Comparison of ENCODE assay signal across 9 mouse cellular contexts in the genomic region with DNA sequence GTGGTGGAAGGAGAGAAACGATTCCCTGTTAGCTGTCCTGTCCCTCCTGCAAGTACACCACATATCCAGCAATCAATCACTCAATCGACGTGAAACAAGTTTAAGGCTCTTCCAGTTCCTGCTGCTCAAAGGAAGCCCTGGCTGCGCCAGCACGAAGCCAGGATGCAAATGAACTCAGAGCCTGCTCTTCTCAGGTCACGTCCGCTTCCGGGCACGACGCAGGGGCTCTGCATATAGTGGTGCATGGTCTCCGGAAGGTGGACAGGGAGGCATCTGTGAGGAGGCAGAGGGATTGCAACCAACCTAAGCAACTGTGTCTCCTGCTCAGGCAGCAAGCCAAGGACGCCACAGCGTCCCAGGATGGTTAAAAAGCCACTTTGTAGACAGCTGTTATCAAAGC.
DNase-seq lines count a peak whose midpoint lies in the region; ATAC-seq and TF ChIP-seq lines count a peak whose summit lies in the region.
"Had no signal": no experiment of that assay in that cellular context is flagged by ENCODE, and none has a peak within 500 bp of the region (broad histone marks: within the 10 kb centered on the region; RNA-seq: fewer than 3 reads in every experiment).

No protein-coding gene starts in this region.

- peak overlapping the region; percentile 3; the same call in 1 of the 2 replicates for H3K4me3 ChIP-seq in lung, embryonic 14.5 days (ENCODE audit: low read depth, low read length)
- peak overlapping the region; percentile 43 for H3K4me3 ChIP-seq in embryonic facial prominence, embryonic 10.5 days
- peak overlapping the region; percentile 19 for H3K4me3 ChIP-seq in hindbrain, embryonic 14.5 days (replicated peaks; ENCODE audit: low read length)
- H3K4me3 ChIP-seq in midbrain, embryonic 16.5 days (ENCODE audit: low read depth, low read length), result peak overlapping the region; percentile 10; the same call in 1 of the 2 replicates

- no peak for TF ChIP-seq CTCF in lung, embryonic 14.5 days (IDR thresholded peaks at IDR 0.05; ENCODE audit: low read depth)

- peaks cover 11% of the 10 kb centered on the region for H3K27me3 ChIP-seq in lung, embryonic 14.5 days (ENCODE audit: insufficient read depth, low read length)
- peaks cover 99% of the 10 kb centered on the region for H3K27me3 ChIP-seq in embryonic facial prominence, embryonic 10.5 days (replicated peaks; ENCODE audit: low read depth, poor library complexity, severe bottlenecking)
- peaks cover 56% of the 10 kb centered on the region for H3K27me3 ChIP-seq in hindbrain, embryonic 14.5 days (ENCODE audit: control insufficient read depth, insufficient read depth, low read length)
- peaks cover 37% of the 10 kb centered on the region for H3K27me3 ChIP-seq in midbrain, embryonic 16.5 days (ENCODE audit: control insufficient read depth, insufficient read depth, low read depth, low read length)

- H3K27ac ChIP-seq in lung, embryonic 14.5 days (ENCODE audit: low read depth), result peak overlapping the region; percentile 70
- peak overlapping the region; percentile 44 for H3K27ac ChIP-seq in embryonic facial prominence, embryonic 10.5 days (replicated peaks)
- H3K27ac ChIP-seq in hindbrain, embryonic 14.5 days, result no peak overlapping the region
- H3K27ac ChIP-seq in midbrain, embryonic 16.5 days (ENCODE audit: low read length), result no peak overlapping the region

- peak overlapping the region; percentile 46 for H3K4me2 ChIP-seq in lung, embryonic 14.5 days
- peak overlapping the region; percentile 43 for H3K4me2 ChIP-seq in hindbrain, embryonic 14.5 days (replicated peaks)
- peak overlapping the region; percentile 48 for H3K4me2 ChIP-seq in midbrain, embryonic 16.5 days (ENCODE audit: low read length)

- H3K9ac ChIP-seq in lung, embryonic 14.5 days, result 0 out of 2 replicates have a peak overlapping the region, but pooled peaks have one; percentile 6
- 0 out of 2 replicates have a peak overlapping the region, but pooled peaks have one; percentile 9 for H3K9ac ChIP-seq in hindbrain, embryonic 14.5 days
- no peak overlapping the region; the same call in 1 of the 2 replicates for H3K9ac ChIP-seq in midbrain, embryonic 16.5 days (ENCODE audit: low read depth, low read length)

- WGBS in lung, embryonic 14.5 days, result 4% methylated on average over 13 of the region's 13 CpGs
- WGBS in embryonic facial prominence, embryonic 10.5 days, result 3% methylated on average over 13 of the region's 13 CpGs
- WGBS in hindbrain, embryonic 14.5 days, result 1% methylated on average over 13 of the region's 13 CpGs
- 0% methylated on average over 13 of the region's 13 CpGs for WGBS in midbrain, embryonic 16.5 days

- no peaks in the 10 kb centered on the region for H3K36me3 ChIP-seq in lung, embryonic 14.5 days (ENCODE audit: insufficient read depth)
- no peaks in the 10 kb centered on the region for H3K36me3 ChIP-seq in embryonic facial prominence, embryonic 10.5 days (replicated peaks)
- no peaks in the 10 kb centered on the region for H3K36me3 ChIP-seq in hindbrain, embryonic 14.5 days (replicated peaks; ENCODE audit: control insufficient read depth, insufficient read depth)
- H3K36me3 ChIP-seq in midbrain, embryonic 16.5 days (ENCODE audit: control insufficient read depth, insufficient read depth, low read length), result no peaks in the 10 kb centered on the region

- peaks cover 37% of the 10 kb centered on the region for H3K4me1 ChIP-seq in lung, embryonic 14.5 days (ENCODE audit: insufficient read depth)
- peaks cover 54% of the 10 kb centered on the region for H3K4me1 ChIP-seq in embryonic facial prominence, embryonic 10.5 days
- H3K4me1 ChIP-seq in hindbrain, embryonic 14.5 days (replicated peaks; ENCODE audit: control insufficient read depth, insufficient read depth, low read length), result peaks cover 12% of the 10 kb centered on the region; the same call in 1 of the 2 replicates
- no peaks in the 10 kb centered on the region; the same call in 1 of the 2 replicates for H3K4me1 ChIP-seq in midbrain, embryonic 16.5 days (ENCODE audit: control insufficient read depth, insufficient read depth, low read length)

- no peaks in the 10 kb centered on the region for H3K9me3 ChIP-seq in lung, embryonic 14.5 days (ENCODE audit: low read depth, low read length)
- peaks cover 4% of the 10 kb centered on the region; the same call in 1 of the 2 replicates for H3K9me3 ChIP-seq in embryonic facial prominence, embryonic 10.5 days
- H3K9me3 ChIP-seq in hindbrain, embryonic 14.5 days (ENCODE audit: control insufficient read depth, low read length), result no peaks in the 10 kb centered on the region
- no peaks in the 10 kb centered on the region for H3K9me3 ChIP-seq in midbrain, embryonic 16.5 days (replicated peaks; ENCODE audit: control insufficient read depth, low read length, poor library complexity, severe bottlenecking)

- peak; percentile 69 for DNase-seq in lung, embryonic 14.5 days
- no peak for DNase-seq in lung, postnatal 36 days
- peak; percentile 53 for DNase-seq in embryonic facial prominence, embryonic 10.5 days (ENCODE audit: low spot score)
- no peak for DNase-seq in hindbrain, embryonic 14.5 days (ENCODE audit: low spot score)
- DNase-seq in spleen, postnatal 10 days (ENCODE audit: low spot score in 2 of 2), result no peak
- no peak for DNase-seq in frontal cortex, adult 2 months (ENCODE audit: extremely low spot score in 1 of 2, low spot score in 1 of 2)
- no peak for DNase-seq in kidney, adult 18-20 months
- DNase-seq: heart, postnatal 14 days had no signal

- no peak for ATAC-seq in lung, embryonic 14.5 days (ENCODE audit: insufficient read depth)
- ATAC-seq in hindbrain, embryonic 14.5 days (ENCODE audit: low FRiP score), result no peak; the same call in 1 of the 2 replicates
- ATAC-seq in midbrain, embryonic 16.5 days, result no peak

Comparison
In these comparisons a context has a peak if more than half of its experiments do, and no peak if none do; other contexts are left out.
1. DNase-seq: peak in lung, embryonic 14.5 days (single experiment) and embryonic facial prominence, embryonic 10.5 days (single experiment); none in lung, postnatal 36 days (single experiment), hindbrain, embryonic 14.5 days (single experiment), spleen, postnatal 10 days (0 of 2), frontal cortex, adult 2 months (0 of 2) and kidney, adult 18-20 months (single experiment).
2. H3K27ac ChIP-seq: peak in lung, embryonic 14.5 days (single experiment) and embryonic facial prominence, embryonic 10.5 days (single experiment); none in hindbrain, embryonic 14.5 days (single experiment) and midbrain, embryonic 16.5 days (single experiment).
3. Peak in every context shown above with its lines, with median percentiles within 50 percentile points of each other: H3K4me2 ChIP-seq and H3K4me3 ChIP-seq.